Mouse (Mus musculus) v-Abl transformed pro-B cells (cell line): ENCODE data around the gene Dock8.
"Not testable (repeated sequence)": the region's sequence is repeated elsewhere in the genome, so short reads cannot be mapped to it uniquely, and the experiment has no call there.

Experiments
- in situ Hi-C, 2 experiments: fragments of 400-800 bp; cut with MboI; formaldehyde crosslinking; loops; one replicate each; pipeline ENCODE4 v1.15.1; 2025; ENCODE audit not compliant: unreplicated experiment in 2 of 2

Dock8 gene

DNA sequence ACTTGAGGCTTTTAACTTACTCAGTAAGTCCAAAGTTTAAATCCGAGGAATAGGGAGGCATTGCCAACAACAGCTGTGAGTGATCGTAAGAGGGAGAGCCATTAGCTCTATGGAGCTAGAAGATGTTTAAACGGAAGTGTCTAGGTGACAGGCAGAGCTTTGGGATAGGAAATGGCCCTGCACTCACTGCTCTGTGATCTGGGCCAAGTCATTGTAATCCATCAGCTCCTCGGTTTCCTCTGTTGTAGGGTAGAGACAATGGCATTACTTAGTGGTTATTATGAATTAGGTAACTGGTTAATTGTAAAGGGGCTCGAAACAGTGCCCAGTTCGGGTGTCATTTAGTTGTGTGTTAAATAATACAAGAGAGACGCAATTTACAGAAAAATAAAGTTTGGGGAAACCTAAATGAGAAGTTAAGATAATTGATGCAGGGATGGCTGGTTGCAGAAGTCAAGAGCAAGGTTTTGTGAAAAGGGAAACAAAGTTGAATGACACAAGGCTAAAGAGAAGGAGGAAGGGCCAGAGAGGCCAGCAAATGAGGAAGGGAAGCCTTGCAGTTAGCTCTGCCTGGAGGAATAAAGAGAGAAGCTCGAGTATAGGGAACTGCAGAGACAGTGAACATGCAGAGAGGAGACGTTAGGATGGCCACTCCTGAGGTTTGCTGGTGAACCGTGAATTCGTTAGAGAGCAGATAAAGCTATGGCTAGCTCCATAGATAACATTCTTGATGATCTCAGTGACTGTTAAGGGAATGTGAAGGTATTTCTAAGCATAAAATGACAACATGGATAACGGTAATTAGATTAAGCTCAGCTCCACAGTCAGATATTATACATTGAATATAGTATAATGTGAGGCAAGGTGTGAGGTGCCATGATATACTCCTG, 2.3 kb upstream of the Dock8 start:
- in situ Hi-C loops, result no loop called here

DNA sequence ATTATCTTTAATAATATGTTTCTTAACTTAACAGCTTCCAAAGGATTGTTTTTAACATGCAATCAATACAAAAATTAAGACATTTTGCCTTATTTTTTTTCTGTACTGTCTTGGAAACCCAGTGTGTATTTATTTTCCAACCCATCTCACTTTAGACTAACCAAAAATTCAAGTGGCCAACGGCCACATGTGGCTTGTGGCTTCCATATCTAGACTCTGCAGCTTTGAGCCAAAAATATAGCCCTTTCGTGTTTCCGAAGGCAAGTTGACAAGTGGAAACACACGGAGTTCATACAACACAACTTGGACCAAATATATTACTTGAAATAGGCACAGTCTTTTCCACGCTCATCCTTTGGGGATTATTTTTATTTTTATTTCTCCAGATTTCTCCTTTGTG, 773 bp upstream of the Dock8 start:
- in situ Hi-C loops, result no loop called here

DNA sequence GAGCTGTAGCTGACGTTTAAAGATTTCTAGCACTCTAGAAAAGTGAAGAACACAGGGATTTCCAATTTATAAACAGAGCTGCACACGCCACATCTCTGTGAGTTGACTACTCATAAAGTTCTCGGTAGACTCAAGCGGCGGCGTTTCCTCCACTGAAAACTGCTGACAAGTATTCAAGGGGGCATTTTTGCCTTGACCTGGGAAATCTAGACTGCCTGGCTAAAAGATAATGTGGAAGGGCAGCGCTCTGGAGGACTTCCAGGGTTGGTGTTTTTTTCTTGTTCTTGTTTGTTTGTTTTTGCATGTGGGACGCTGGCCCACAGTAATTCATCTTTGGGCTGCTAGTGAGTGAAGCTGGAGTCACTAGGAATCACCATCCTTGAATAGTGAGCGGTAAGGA, 819 bp downstream of the Dock8 start:
- in situ Hi-C loops, result no loop called here

DNA sequence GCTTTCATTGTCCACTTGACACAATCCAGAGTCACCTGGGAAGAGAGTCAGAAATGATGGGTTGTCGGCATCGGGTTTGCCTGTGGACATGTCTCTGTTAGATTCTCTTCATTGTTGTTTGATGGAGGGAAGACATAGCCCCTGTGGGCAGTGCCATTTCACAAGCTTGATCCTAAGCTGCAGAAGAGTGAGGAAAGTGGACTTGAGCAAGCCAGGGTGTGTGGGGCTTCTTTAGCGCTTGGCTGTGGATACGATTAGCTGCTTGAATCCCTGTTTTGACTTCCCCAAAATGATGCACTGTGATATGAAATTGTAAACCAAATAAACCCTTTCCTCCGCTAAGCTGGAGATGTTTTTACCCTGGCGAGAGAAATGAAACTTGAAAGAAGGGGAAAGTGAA, 2.7 kb downstream of the Dock8 start:
- in situ Hi-C loops, result no loop called here

DNA sequence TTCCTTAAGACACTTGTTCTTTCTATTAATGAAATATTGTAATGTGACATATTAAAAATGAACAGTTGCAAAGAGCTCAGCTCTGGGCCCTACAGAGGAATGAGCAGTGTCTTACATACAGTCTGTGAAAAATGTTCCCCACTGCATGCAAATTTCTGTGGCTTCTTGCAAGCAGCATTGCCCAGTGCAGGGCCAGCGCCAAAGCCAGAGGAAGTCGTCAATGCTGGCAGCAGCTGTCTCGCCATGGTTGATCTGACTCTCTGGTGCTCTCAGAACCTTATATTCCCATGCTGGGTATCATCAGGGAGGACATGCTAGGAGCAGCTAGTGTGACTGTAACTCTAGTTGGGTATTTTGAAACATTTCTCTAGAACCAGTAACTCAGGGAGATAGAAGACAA, 3.5 kb downstream of the Dock8 start:
- in situ Hi-C loops, result no loop called here

DNA sequence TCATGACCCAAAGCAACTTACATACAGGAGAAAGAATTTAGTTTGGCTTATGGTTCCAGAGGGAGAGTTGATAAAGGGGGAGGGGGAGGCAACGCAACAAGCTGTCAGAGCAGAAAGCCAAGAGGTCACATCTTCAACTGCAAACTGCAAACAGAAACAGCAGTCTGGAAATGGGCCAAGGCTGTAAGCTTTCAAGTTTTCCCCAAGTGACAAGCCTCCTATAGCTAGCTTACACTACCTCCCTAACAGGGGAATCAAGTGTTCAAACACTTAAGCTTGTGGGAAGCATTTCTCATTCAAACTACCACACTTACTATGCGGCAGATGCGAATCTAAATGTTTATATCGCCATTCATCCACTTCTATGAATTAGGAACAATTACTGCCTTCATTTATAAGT, 4.5 kb downstream of the Dock8 start:
- in situ Hi-C loops, result no loop called here

DNA sequence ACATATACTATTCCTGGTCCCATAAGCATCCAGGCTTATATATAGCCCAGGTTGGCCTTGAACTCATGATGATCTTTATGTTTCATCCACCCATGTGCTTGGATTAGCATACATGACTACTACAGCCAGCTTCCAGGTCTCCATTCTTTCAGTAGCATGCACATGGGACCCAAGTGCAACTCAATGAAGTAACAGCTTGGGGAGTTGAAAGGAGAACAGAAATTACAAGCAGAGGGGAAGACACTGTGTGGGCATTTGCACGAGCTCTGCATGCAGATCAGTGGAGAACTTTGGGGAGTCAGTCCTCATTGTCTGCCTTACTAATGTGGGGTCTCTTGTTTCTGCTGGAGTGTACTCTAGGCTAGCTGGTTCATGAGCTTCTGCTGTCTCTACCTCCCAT, 7.4 kb downstream of the Dock8 start:
- in situ Hi-C loops, result no loop called here

DNA sequence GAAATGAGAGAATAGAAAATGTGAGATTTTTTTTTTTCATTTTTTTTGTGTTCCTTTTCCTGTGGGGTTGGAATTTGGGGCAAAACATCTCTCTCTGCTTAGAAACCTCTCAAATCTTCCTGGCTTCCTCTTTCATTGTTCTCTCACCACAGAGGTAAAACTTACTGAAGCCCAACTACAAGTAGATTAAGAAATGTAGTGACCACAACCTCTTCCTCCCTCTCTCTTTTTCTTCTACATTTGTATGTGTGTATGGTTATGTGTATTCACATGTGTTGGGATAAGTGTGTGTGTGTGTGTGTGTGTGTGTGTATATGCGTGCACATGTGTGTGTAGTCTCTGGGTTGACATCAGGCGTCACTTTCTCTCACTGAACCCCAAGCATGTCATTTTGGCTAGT, 9.2 kb downstream of the Dock8 start:
- in situ Hi-C loops, result no loop called here

DNA sequence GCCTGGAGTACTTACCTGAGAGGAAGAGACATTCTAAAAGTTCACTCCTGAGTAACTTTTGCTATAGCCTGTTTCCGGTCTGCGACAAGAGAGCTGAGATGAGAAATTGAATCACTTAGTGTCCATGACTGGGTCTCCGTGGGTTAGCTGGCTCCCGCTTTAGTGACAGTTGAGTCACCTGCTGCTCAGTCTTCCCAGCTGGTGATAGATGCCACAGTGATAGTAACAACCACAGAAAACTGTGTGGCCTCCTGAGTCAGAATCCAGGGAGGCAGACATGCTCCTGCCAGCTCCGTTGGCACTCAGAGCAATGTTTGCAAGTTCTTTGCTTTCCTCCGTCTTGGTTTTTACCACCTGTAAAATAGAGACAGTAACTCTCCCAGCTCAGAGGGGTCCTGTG, 23.4 kb downstream of the Dock8 start:
- in situ Hi-C loops, result no loop called here

DNA sequence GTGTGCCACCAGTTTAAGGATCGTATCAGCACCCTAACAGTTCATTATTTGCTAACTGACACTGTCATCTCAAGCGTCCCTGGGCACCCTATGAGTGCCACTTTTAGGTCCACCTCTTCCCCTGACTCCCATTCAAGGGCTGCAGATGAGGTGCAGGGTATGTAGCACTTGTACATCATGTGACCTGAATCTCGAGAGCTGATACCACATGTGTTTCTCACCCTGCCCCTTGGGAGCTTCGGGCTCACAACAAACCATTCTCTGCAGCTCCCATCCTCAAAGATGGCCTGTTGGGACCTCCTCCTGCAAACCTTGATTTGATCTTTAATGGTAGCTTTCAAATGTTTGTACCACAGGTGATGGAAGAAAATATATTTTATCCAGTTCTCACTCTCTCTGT, 32.4 kb downstream of the Dock8 start:
- in situ Hi-C loops, result no loop called here

DNA sequence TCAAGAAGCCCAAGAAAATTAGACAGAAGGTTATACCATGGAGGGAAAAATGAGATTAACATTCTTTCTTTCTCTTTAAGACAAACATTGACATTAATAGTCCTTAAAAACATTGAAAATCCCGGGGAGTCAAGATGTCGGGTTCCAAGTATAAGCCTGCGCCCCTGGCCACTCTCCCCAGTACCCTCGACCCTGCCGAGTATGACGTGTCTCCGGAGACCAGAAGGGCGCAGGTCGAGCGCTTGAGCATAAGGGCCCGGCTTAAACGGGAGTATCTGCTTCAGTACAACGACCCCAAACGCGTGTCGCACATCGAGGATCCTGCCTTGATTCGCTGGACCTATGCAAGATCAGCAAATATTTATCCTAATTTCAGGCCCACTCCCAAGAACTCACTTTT, 33.7 kb downstream of the Dock8 start:
- in situ Hi-C loops, result not testable (repeated sequence)

DNA sequence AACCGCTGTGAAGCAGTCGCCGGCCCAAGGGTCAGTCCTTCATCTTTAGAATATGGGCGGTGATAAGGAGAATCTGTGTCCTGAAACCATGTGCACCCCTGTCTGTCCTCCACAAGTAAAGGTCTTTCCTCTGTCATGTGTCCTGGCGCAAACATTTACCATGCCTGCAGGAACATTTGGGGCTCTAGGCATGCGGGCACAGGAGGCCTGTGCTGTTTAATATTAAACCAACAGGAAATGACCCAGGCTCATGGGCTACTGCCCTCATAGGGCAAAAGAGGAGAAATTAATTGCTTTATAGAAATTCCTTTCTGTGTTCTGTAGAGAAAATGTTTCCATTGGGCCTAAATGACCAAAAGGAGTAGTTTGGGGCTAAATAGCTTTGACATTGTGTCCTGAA, 36.5 kb downstream of the Dock8 start:
- in situ Hi-C loops, result no loop called here

DNA sequence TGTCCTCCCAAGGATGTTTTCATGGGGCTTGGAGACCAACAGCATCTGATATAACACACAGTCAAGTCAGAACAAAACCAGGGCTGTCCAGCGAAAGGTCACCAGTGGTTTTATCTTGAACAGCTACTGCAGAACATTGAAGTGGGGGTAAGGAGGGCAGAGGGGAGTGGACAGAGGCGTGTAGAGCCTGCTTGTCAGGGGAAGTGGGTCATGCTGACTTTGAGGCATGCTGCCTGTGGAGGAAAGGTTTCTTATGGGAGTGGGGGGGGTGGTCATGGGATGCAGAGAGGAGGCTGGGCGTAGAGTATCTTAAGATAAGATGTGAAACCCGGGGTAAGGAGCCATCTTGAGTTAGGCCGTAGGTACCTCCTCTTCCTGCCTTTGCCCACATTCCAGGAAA, 37.5 kb downstream of the Dock8 start:
- in situ Hi-C loops, result no loop called here

DNA sequence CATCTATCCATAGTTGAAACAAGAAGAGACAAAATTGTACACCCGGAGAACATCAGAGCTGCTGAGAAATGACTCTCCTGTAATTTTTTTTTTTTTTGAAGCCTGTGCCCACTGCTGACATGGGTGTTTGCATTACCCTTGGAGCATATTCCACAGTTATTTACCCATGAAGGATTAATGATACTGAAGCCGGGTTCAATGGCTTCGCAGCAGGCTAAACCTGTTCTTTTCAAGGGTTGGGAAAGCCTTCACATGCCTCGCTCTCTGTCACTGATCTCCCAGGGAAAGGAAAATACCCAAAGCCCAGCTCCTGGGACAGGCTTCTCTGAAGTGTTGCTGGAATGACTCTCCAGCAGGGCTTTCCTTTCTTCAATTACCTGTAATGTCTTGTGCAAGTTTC, 37.9 kb downstream of the Dock8 start:
- in situ Hi-C loops, result no loop called here

DNA sequence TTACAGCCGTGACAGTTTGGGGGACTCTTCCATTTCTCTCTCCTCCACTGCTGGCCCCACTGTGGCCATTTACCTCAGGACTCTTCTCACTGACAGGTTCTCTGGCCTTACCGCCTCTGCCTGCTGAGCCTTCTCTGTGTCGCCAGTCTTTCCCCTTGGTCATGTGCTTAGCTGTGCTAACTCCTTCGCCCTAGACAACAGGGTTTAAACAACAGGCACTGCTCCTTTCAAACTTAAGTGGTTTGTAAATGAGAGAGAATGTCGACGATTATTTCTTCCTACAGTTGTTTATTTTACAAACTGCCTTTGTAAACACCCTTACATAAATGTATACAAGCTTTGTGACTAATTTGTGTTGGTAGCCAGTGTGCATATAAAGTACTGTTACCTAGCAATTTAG, 39.0 kb downstream of the Dock8 start:
- in situ Hi-C loops, result no loop called here

DNA sequence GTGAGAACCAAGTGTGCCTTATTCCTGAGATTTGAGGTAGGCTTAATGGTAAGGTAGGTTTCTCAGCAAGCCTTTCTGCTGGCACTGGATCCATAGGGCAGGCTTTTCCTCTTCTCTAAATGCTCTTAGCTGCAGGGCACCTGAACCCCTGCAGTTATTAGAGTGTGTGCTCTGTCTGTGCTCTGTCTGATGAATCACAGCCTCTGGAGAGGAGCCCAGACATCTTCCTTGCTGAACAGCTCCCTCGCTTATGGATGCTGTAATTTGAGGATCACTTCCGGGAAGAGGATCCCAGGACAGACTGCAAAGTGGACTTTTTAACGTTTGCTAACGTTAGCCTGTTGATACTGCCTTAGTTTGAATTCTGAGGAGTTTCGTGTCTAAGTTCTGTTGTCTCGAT, 41.9 kb downstream of the Dock8 start:
- in situ Hi-C loops, result loop anchor here in 1 of 2 experiments (10.0 kb wide), 1 partner anchor 56 kb away; no protein-coding TSS in a partner anchor

DNA sequence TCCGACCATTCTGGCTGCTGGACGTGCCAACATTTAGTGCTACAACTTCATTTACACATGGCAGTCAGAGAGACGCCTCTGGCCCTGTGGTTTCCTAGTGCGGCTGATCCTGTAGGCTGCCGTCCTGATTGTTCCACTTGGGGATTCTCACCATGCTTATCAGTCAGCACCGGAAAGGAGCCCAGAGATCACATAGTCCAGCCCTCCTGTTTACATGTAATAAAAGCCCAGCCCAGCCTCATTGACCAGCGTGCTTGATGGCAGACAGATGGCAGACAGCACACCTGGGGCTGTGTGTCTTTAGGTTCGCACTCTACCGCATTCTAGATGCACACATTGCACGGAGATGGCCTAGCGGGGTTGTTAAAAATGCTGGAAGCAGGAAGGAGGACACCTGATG, 43.6 kb downstream of the Dock8 start:
- in situ Hi-C loops, result loop anchor here in 1 of 2 experiments (10.0 kb wide), 1 partner anchor 58 kb away; no protein-coding TSS in a partner anchor

DNA sequence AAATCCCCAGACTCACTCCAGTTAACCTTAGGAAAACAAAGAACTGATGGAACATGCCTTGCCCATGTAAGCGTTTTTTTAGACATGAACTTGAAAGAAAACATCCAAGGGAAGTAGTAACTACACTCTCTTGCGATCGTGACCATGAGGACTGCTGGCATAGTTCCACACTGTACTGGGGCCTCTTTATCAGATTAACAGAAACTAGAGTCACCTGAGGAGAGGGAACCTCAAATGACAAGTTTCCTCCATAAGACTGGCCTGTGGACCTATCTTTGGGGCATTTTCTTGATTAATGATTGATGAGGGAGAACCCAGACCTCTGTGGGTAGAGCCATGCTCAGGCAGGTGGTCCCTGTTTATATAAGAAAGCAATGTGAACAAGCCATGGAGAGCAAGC, 44.7 kb downstream of the Dock8 start:
- in situ Hi-C loops, result loop anchor here in 1 of 2 experiments (10.0 kb wide), 1 partner anchor 59 kb away; no protein-coding TSS in a partner anchor

DNA sequence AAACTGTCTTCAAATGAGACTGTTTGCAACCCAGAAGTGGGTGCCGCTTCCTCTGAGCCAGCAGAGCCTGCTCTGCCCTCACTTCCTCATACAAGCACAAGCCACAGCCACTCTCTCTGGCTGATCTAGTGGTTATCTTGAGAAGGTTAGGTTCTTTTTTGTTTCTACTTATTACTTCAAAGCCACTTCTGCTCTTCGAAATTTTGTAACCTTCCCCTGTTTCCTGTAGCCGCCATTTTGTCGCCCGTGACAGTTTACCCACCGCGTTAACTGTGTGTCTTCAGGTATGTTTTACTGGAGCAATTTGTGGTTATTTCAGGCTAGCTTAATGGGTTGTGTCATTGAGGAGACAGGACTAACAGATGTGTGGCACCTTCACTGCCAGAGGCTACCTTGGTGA, 53.0 kb downstream of the Dock8 start:
- in situ Hi-C loops, result loop anchor here in 1 of 2 experiments (5.0 kb wide), 1 partner anchor 80 kb away; no protein-coding TSS in a partner anchor

DNA sequence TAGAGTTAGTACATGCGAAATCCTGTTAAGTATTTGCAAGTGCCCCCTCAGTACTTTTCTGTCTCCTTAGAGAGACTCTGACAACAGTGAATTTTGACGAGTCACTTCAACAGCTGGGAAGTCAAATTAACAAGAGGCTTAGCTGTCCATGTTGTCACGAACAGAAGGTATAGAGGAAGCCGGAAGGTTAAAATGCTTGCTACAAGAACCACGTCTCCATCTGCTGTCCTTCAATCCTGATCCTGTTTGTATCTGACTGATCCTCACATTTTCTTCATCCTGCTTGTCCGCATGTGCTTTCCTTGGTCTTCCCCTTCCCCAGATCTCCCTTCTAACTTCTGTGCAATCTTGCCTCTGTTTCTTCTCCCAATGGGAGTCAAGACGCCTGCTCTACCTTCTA, 53.8 kb downstream of the Dock8 start:
- in situ Hi-C loops, result loop anchor here in 1 of 2 experiments (5.0 kb wide), 1 partner anchor 81 kb away; no protein-coding TSS in a partner anchor

DNA sequence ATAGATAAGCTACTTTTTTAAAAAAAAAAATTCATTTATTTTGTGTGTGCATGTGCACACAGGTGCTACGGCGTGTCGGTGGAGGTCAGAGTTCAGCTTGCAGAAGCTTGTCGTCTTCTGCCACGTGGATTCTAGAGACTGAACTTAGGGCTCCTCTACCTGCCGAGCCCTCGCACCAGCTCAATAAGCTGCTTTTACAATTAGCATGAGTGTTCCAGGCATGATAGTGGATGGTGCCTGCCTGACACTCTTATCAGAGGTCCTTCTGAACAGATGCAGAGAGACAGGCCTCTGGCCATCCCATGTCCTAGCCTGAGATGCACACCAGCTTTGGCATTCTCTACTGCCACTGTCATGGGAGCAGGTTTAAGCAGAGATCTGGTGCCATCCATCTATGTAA, 55.7 kb downstream of the Dock8 start:
- in situ Hi-C loops, result no loop called here

DNA sequence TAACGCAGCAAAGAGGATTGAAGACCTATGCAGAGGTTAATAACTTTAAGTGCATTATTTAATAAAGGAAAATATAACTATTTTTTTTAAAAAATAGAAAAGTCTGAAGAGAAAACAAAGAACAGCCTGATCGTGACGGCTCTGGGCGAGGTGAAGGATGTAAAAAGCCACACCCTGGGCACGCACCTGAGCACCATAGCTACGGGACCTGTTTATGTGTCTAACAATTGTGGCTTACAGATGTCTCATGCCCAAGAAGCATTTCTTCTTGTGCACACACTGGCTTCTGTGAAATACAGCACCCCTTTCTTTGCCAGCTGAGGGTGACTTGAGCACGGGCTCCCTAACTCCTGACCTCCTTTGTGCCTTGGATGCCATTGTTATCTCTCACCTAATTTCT, 56.2 kb downstream of the Dock8 start:
- in situ Hi-C loops, result no loop called here
